Mouse (Mus musculus) C2C12 (cell line): ENCODE data around the gene Ptgds.

ENCODE experiments used
- CTCF ChIP-seq: IDR thresholded peaks from one replicate; pipeline ENCODE4 v1.5.1; 2011; ENCODE audit not compliant: control insufficient read depth, insufficient read depth, insufficient read length
- MAX ChIP-seq: IDR thresholded peaks from one replicate; pipeline ENCODE4 v1.6.1; 2011; ENCODE audit warnings: mild to moderate bottlenecking, control low read depth
- MYOG ChIP-seq: IDR thresholded peaks from one replicate; pipeline ENCODE4 v1.6.1; 2011; ENCODE audit not compliant: control insufficient read depth, insufficient read length; ENCODE audit errors: extremely low read depth

DNA sequence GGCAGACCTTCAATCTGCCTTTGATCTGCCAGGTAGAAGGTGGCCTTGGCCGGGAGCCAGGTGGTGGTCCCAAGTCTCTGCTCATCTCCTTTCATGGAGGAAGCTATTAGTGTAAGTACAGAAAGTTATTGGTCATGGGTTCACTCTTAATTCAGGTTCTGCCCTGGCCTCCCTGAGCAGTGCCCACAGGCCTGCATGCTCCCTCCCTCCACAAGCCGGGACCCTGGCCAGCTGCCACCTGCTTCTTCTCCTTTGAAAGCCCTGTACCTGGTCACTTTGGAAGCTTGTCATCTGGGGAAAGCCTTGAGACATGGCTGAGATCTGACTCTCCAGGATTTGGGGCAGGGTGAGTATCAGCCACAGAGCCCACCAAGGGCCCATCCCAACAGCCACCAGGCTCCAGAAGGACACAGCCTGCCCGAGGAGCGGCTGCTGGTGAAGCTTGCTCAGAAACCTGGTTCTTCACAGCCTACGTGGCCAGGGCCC is 23.7 kb upstream of the Ptgds start, which contains the start of gene Lcn12:
- TF ChIP-seq MYOG (no peak), CTCF (no peak), MAX (no peak)
